Mouse (Mus musculus): ENCODE measurements around the gene Sap30. TPM values are rescaled to one million over a fixed set of nuclear protein-coding genes. Genes with fewer than 3 reads are reported as not detected.
"Not testable (repeated sequence)": the region's sequence is repeated elsewhere in the genome, so short reads cannot be mapped to it uniquely, and the experiment has no call there.

Gene Sap30
- 14.5 and 14.7 TPM in 2 replicates for polyA plus RNA-seq (2015; fragmentation: Nextera tagmentation; extraction: Ambion mirVana)

- H3K27ac ChIP-seq: peak within 1 kb of the TSS; percentile 93
- H3K9me3 ChIP-seq (replicated peaks): no peaks in the 10 kb centered on the region
- peaks cover 40% of the 10 kb centered on the region for H3K4me1 ChIP-seq (replicated peaks)
- peak within 1 kb of the TSS; percentile 91 for H3K9ac ChIP-seq
- WGBS (ENCODE audit: insufficient replicate concordance): under 1% methylated on average over 66 of the region's 66 CpGs
- no peaks in the 10 kb centered on the region for H3K27me3 ChIP-seq
- peak within 1 kb of the TSS; percentile 95 for H3K4me3 ChIP-seq (replicated peaks)
- DNase-seq: peak; percentile 98
- peaks cover 2% of the 10 kb centered on the region; the same call in 1 of the 2 replicates for H3K36me3 ChIP-seq
- peak within 1 kb of the TSS; percentile 98 for H3K4me2 ChIP-seq
- ATAC-seq (ENCODE audit: low read depth): peak; percentile 96
Observed at GRCm38 (mm10) chr8:57487441-57488155, at the start of gene Sap30. Gene Sap30, minus strand, starts transcription at chr8:57487860.

- DNase-seq (no peak), ATAC-seq (ENCODE audit: low read depth) (no peak)
- Histone ChIP-seq H3K36me3 (peaks cover 16% of the 10 kb centered on the region; the same call in 1 of the 2 replicates), H3K4me1 (replicated peaks) (no peaks in the 10 kb centered on the region), H3K27ac (no peak overlapping the region), H3K9me3 (replicated peaks) (no peaks in the 10 kb centered on the region), H3K4me2 (no peak overlapping the region), H3K4me3 (replicated peaks) (no peak overlapping the region), H3K9ac (no peak overlapping the region), H3K27me3 (no peaks in the 10 kb centered on the region)
- 73% methylated on average over 6 of the region's 6 CpGs for WGBS (ENCODE audit: insufficient replicate concordance)
Observed at GRCm38 (mm10) chr8:57536167-57536566, 48.5 kb upstream of the Sap30 start.

- H3K36me3 ChIP-seq: peaks cover 16% of the 10 kb centered on the region; the same call in 1 of the 2 replicates
- H3K27me3 ChIP-seq: no peaks in the 10 kb centered on the region
- no peak overlapping the region for H3K9ac ChIP-seq
- no peaks in the 10 kb centered on the region for H3K4me1 ChIP-seq (replicated peaks)
- ATAC-seq (ENCODE audit: low read depth): no peak
- no peak for DNase-seq
- no peak overlapping the region for H3K4me2 ChIP-seq
- 60% methylated on average over 4 of the region's 4 CpGs for WGBS (ENCODE audit: insufficient replicate concordance)
- H3K9me3 ChIP-seq (replicated peaks): no peaks in the 10 kb centered on the region
- no peak overlapping the region for H3K27ac ChIP-seq
- no peak overlapping the region for H3K4me3 ChIP-seq (replicated peaks)
Observed at GRCm38 (mm10) chr8:57534495-57534894, 46.8 kb upstream of the Sap30 start.

- DNase-seq: no peak
- peaks cover 16% of the 10 kb centered on the region; the same call in 1 of the 2 replicates for H3K36me3 ChIP-seq
Observed at GRCm38 (mm10) chr8:57533106-57533505, 45.4 kb upstream of the Sap30 start.

GRCm38 (mm10) chr8:57532223-57532622, 44.6 kb upstream of the Sap30 start:
- 58% methylated on average over 2 of the region's 2 CpGs for whole genome bisulfite sequencing (ENCODE audit: insufficient replicate concordance)
- Histone ChIP-seq H3K36me3 (peaks cover 16% of the 10 kb centered on the region; the same call in 1 of the 2 replicates), H3K9me3 (replicated peaks) (no peaks in the 10 kb centered on the region), H3K27ac (no peak overlapping the region), H3K4me1 (replicated peaks) (no peaks in the 10 kb centered on the region), H3K27me3 (no peaks in the 10 kb centered on the region), H3K4me3 (replicated peaks) (no peak overlapping the region), H3K9ac (no peak overlapping the region), H3K4me2 (no peak overlapping the region)
- no peak for DNase-seq
- no peak for ATAC-seq (ENCODE audit: low read depth)

More at GRCm38 (mm10) chr8:57533106-57533505, 45.4 kb upstream of the Sap30 start:
- ATAC-seq (ENCODE audit: low read depth): no peak
- no peak overlapping the region for H3K9ac ChIP-seq
- no peak overlapping the region for H3K4me3 ChIP-seq (replicated peaks)
- H3K9me3 ChIP-seq (replicated peaks): no peaks in the 10 kb centered on the region
- 81% methylated on average over 4 of the region's 4 CpGs for WGBS (ENCODE audit: insufficient replicate concordance)
- no peaks in the 10 kb centered on the region for H3K4me1 ChIP-seq (replicated peaks)
- H3K27me3 ChIP-seq: no peaks in the 10 kb centered on the region
- no peak overlapping the region for H3K27ac ChIP-seq
- no peak overlapping the region for H3K4me2 ChIP-seq

GRCm38 (mm10) chr8:57530666-57531349, 43.1 kb upstream of the Sap30 start:
- WGBS (ENCODE audit: insufficient replicate concordance): 23% methylated on average over 15 of the region's 15 CpGs
- 0 out of 2 replicates have a peak overlapping the region, but pooled peaks have one; percentile 13 for H3K27ac ChIP-seq

GRCm38 (mm10) chr8:57530238-57530637, 42.6 kb upstream of the Sap30 start:
- Histone ChIP-seq H3K4me2 (peak overlapping the region; percentile 19; the same call in 1 of the 2 replicates), H3K4me1 (replicated peaks) (no peaks in the 10 kb centered on the region), H3K4me3 (replicated peaks) (no peak overlapping the region), H3K9ac (no peak overlapping the region), H3K9me3 (replicated peaks) (no peaks in the 10 kb centered on the region), H3K36me3 (peaks cover 6% of the 10 kb centered on the region; the same call in 1 of the 2 replicates), H3K27ac (0 out of 2 replicates have a peak overlapping the region, but pooled peaks have one; percentile 13), H3K27me3 (no peaks in the 10 kb centered on the region)
- DNase-seq (no peak), ATAC-seq (ENCODE audit: low read depth) (no peak)
- 81% methylated on average over 13 of the region's 13 CpGs for WGBS (ENCODE audit: insufficient replicate concordance)

More at GRCm38 (mm10) chr8:57530666-57531349, 43.1 kb upstream of the Sap30 start:
- Histone ChIP-seq H3K4me1 (replicated peaks) (no peaks in the 10 kb centered on the region), H3K4me2 (peak overlapping the region; percentile 19; the same call in 1 of the 2 replicates), H3K4me3 (replicated peaks) (no peak overlapping the region), H3K9me3 (replicated peaks) (no peaks in the 10 kb centered on the region), H3K27me3 (no peaks in the 10 kb centered on the region), H3K36me3 (peaks cover 9% of the 10 kb centered on the region; the same call in 1 of the 2 replicates), H3K9ac (no peak overlapping the region)
- ATAC-seq (ENCODE audit: low read depth): peak; percentile 29; the same call in 1 of the 2 replicates
- peak; percentile 61 for DNase-seq

- Histone ChIP-seq H3K36me3 (0 out of 2 replicates have a peak, but pooled peaks cover 3% of the 10 kb centered on the region), H3K4me2 (no peak overlapping the region), H3K27me3 (no peaks in the 10 kb centered on the region), H3K4me1 (replicated peaks) (no peaks in the 10 kb centered on the region), H3K9me3 (replicated peaks) (no peaks in the 10 kb centered on the region), H3K9ac (no peak overlapping the region), H3K27ac (no peak overlapping the region), H3K4me3 (replicated peaks) (no peak overlapping the region)
- 78% methylated on average over 1 of the region's 1 CpGs for WGBS (ENCODE audit: insufficient replicate concordance)
- DNase-seq (no peak), ATAC-seq (ENCODE audit: low read depth) (no peak)
Observed at GRCm38 (mm10) chr8:57528036-57528435, 40.4 kb upstream of the Sap30 start.

- H3K9me3 ChIP-seq (replicated peaks): no peaks in the 10 kb centered on the region
- peak overlapping the region; percentile 83 for H3K27ac ChIP-seq
- peaks cover 46% of the 10 kb centered on the region for H3K4me1 ChIP-seq (replicated peaks)
- H3K4me3 ChIP-seq (replicated peaks): 0 out of 2 replicates have a peak overlapping the region, but pooled peaks have one; percentile 6
- peak; percentile 74 for ATAC-seq (ENCODE audit: low read depth)
- DNase-seq: peak; percentile 30
- no peaks in the 10 kb centered on the region for H3K27me3 ChIP-seq
- peaks cover 47% of the 10 kb centered on the region for H3K36me3 ChIP-seq
- H3K4me2 ChIP-seq: peak overlapping the region; percentile 48
- whole genome bisulfite sequencing (ENCODE audit: insufficient replicate concordance): 24% methylated on average over 12 of the region's 12 CpGs
- peak overlapping the region; percentile 52 for H3K9ac ChIP-seq
Observed at GRCm38 (mm10) chr8:57520186-57520786, 32.6 kb upstream of the Sap30 start.

- Histone ChIP-seq H3K27me3 (no peaks in the 10 kb centered on the region), H3K9me3 (replicated peaks) (no peaks in the 10 kb centered on the region), H3K9ac (no peak overlapping the region; the same call in 1 of the 2 replicates), H3K27ac (0 out of 2 replicates have a peak overlapping the region, but pooled peaks have one; percentile 59), H3K36me3 (peaks cover 63% of the 10 kb centered on the region), H3K4me1 (replicated peaks) (peaks cover 48% of the 10 kb centered on the region), H3K4me3 (replicated peaks) (no peak overlapping the region), H3K4me2 (no peak overlapping the region)
- ATAC-seq (ENCODE audit: low read depth) (no peak), DNase-seq (no peak)
- WGBS (ENCODE audit: insufficient replicate concordance): 81% methylated on average over 3 of the region's 3 CpGs
Observed at GRCm38 (mm10) chr8:57517723-57518122, 30.1 kb upstream of the Sap30 start.

GRCm38 (mm10) chr8:57516685-57517084, 29.0 kb upstream of the Sap30 start:
- not testable (repeated sequence) for ATAC-seq (ENCODE audit: low read depth); H3K9ac ChIP-seq; H3K27ac ChIP-seq; DNase-seq; H3K4me2 ChIP-seq; H3K4me3 ChIP-seq (replicated peaks); H3K9me3 ChIP-seq (replicated peaks); H3K27me3 ChIP-seq
- Histone ChIP-seq H3K4me1 (replicated peaks) (peaks cover 46% of the 10 kb centered on the region), H3K36me3 (peaks cover 64% of the 10 kb centered on the region)
- 82% methylated on average over 5 of the region's 5 CpGs for whole genome bisulfite sequencing (ENCODE audit: insufficient replicate concordance)
